Mouse (Mus musculus): ENCODE data around the gene Dpm3.

Dpm3 gene

DNA sequence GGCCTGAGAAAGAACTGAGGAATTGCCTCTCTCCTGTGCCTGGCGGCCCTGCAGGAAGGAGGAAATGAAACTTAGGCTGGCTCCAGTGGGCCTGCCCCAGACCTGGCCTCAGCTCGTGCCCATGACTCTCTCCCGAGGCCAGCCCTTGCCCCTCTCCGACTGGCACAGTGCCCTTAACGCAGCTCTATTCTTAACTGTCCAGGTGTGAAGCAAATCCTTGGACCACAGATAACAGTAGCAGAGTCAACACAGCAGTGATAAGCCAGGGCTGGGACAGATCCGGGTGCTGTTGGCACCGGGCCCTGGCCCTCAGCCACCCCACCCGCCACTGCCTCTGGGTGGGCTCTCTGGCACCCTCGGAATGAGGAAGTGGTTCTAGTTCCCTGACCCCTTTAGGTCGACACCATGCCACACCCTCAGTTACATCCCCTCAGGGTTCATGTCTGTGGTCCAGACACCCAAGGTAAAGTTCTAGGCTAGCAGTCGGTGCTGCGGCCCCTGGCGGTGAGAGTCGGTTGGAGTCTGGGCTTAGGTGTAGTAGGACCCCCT, 25.5 kb upstream of the Dpm3 start:
- no peak for TF ChIP-seq POU5F1 (IDR thresholded peaks at IDR 0.05; ENCODE audit: borderline replicate concordance, low read length)
- TF ChIP-seq NANOG (IDR thresholded peaks at IDR 0.05; ENCODE audit: borderline replicate concordance, low read length) = no peak
- no peak for TF ChIP-seq CTCF (conservative IDR thresholded peaks at IDR 0.05; ENCODE audit: low read length)
- Histone ChIP-seq H3K9me3 (ENCODE audit: low read length) (no peaks in the 10 kb centered on the region), H3K36me3 (ENCODE audit: insufficient read depth, low read length) (no peaks in the 10 kb centered on the region), H3K27me3 (ENCODE audit: insufficient read depth, low read length) (peaks cover 61% of the 10 kb centered on the region), H3K4me1 (replicated peaks; ENCODE audit: low read depth, low read length) (peaks cover 87% of the 10 kb centered on the region), H3K4me3 (replicated peaks; ENCODE audit: low read length) (no peak overlapping the region)

DNA sequence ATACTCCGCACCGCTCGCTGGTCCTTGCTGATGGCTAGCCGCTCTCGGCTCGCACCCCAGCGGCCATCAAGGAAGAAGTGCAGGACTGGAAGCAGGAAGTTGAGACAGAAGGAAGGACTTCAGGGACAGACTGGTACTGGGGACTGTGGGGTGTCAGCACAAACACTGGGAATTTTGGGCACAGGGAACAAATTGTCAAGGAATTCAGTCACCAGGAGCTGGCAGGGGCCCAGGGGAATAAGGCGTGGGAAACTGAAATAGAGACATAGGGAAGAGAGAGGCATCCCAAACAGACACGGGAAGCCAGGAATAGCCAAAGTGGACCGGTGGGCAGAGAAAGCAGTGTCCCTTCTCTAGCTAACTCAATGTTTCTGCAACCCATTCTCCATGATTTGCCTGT, 22.6 kb upstream of the Dpm3 start:
- TF ChIP-seq NANOG (IDR thresholded peaks at IDR 0.05; ENCODE audit: borderline replicate concordance, low read length) (no peak), POU5F1 (IDR thresholded peaks at IDR 0.05; ENCODE audit: borderline replicate concordance, low read length) (no peak), CTCF (conservative IDR thresholded peaks at IDR 0.05; ENCODE audit: low read length) (no peak)
- Histone ChIP-seq H3K4me3 (replicated peaks; ENCODE audit: low read length) (peak overlapping the region; percentile 20; the same call in 1 of the 2 replicates), H3K9me3 (ENCODE audit: low read length) (no peaks in the 10 kb centered on the region)

DNA sequence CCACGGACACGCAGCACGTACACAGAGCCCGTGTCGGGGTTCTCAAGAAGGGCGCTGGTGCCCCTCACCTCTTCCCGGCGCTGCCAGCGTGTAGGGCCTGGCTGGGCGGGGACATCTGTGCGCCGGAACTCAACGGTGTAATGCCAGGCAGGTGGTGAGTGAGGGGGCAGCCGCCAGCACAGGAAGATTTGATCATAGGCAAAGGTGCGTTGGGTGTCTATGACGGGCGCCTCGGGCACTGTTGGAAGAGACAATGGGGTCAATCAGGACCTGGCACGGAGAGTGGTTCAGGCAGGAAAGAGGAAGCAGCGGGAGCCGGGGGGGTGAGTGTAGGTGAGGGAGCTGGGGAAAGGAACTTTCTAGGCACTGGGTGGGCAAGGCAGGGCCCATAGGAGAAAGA, 21.5 kb upstream of the Dpm3 start:
- H3K4me1 ChIP-seq (replicated peaks; ENCODE audit: low read depth, low read length) = peaks cover 62% of the 10 kb centered on the region
- TF ChIP-seq POU5F1 (IDR thresholded peaks at IDR 0.05; ENCODE audit: borderline replicate concordance, low read length) (no peak), CTCF (conservative IDR thresholded peaks at IDR 0.05; ENCODE audit: low read length) (no peak), NANOG (IDR thresholded peaks at IDR 0.05; ENCODE audit: borderline replicate concordance, low read length) (no peak)
- H3K9me3 ChIP-seq (ENCODE audit: low read length) = no peaks in the 10 kb centered on the region
- H3K4me3 ChIP-seq (replicated peaks; ENCODE audit: low read length) = peak overlapping the region; percentile 60
- no peaks in the 10 kb centered on the region; the same call in 1 of the 2 replicates for H3K36me3 ChIP-seq (ENCODE audit: insufficient read depth, low read length)
- H3K27me3 ChIP-seq (ENCODE audit: insufficient read depth, low read length) = peaks cover 66% of the 10 kb centered on the region

More for the DNA sequence above, 22.6 kb upstream of the Dpm3 start:
- Histone ChIP-seq H3K36me3 (ENCODE audit: insufficient read depth, low read length) (no peaks in the 10 kb centered on the region), H3K4me1 (replicated peaks; ENCODE audit: low read depth, low read length) (peaks cover 73% of the 10 kb centered on the region), H3K27me3 (ENCODE audit: insufficient read depth, low read length) (peaks cover 64% of the 10 kb centered on the region)

DNA sequence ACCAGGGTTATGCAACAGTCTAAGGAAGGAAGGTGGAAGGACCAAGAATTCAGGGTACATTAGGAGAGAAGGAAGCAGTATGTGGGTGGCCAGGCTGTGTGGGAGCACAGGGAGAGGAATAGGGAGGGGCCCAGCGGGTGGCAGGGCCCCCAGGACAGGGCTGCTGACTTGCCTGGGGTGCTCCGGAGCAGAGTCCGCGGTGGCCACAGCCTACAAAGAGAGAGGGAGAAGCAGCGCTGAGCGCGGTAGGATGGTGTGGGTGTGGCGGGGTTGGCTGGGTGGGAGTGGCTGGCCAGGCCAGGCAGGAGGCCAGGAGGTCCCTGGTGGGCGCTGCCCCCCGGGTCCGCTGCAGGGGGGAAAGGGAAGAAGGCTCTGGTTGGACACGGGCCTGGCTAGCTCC, 20.7 kb upstream of the Dpm3 start:
- Histone ChIP-seq H3K27me3 (ENCODE audit: insufficient read depth, low read length) (peaks cover 66% of the 10 kb centered on the region), H3K4me3 (replicated peaks; ENCODE audit: low read length) (peak overlapping the region; percentile 60), H3K9me3 (ENCODE audit: low read length) (no peaks in the 10 kb centered on the region), H3K4me1 (replicated peaks; ENCODE audit: low read depth, low read length) (peaks cover 58% of the 10 kb centered on the region), H3K36me3 (ENCODE audit: insufficient read depth, low read length) (no peaks in the 10 kb centered on the region; the same call in 1 of the 2 replicates)
- TF ChIP-seq NANOG (IDR thresholded peaks at IDR 0.05; ENCODE audit: borderline replicate concordance, low read length) = no peak
- TF ChIP-seq POU5F1 (IDR thresholded peaks at IDR 0.05; ENCODE audit: borderline replicate concordance, low read length) = no peak
- TF ChIP-seq CTCF (conservative IDR thresholded peaks at IDR 0.05; ENCODE audit: low read length) = no peak

DNA sequence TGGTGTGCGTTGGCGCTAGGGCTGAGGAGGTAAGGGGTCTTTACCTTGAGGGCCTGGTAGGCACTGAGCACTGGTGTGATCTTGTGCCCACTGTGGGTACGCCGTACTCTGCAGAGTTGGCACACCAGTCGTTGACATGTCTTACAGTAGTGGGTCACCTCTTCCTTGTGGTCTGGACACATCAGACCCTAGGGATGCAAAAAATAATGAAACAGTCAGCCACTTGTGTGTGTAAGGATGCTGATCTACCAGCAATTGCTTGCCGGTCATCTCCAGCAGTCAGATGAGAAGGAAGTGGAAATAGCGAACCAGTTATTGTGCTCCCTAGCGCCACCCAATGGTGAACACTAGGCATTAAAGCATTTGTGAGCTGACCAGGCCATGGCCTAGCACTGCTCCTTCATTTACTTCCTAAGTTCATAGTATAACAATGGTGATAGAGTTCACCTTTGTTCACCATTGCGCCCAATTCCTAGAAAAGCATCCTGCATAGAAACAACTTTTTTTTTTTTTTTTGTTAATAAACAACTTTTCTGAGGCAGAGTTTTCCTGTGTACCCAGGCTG, 16.7 kb upstream of the Dpm3 start:
- H3K9me3 ChIP-seq (ENCODE audit: low read length) = no peaks in the 10 kb centered on the region
- peaks cover 61% of the 10 kb centered on the region for H3K27me3 ChIP-seq (ENCODE audit: insufficient read depth, low read length)
- H3K36me3 ChIP-seq (ENCODE audit: insufficient read depth, low read length) = peaks cover under 1% of the 10 kb centered on the region; the same call in 1 of the 2 replicates
- TF ChIP-seq NANOG (IDR thresholded peaks at IDR 0.05; ENCODE audit: borderline replicate concordance, low read length) (no peak), CTCF (conservative IDR thresholded peaks at IDR 0.05; ENCODE audit: low read length) (peak; percentile 69), POU5F1 (IDR thresholded peaks at IDR 0.05; ENCODE audit: borderline replicate concordance, low read length) (no peak)
- H3K4me3 ChIP-seq (replicated peaks; ENCODE audit: low read length) = no peak overlapping the region
- peaks cover 57% of the 10 kb centered on the region for H3K4me1 ChIP-seq (replicated peaks; ENCODE audit: low read depth, low read length)

DNA sequence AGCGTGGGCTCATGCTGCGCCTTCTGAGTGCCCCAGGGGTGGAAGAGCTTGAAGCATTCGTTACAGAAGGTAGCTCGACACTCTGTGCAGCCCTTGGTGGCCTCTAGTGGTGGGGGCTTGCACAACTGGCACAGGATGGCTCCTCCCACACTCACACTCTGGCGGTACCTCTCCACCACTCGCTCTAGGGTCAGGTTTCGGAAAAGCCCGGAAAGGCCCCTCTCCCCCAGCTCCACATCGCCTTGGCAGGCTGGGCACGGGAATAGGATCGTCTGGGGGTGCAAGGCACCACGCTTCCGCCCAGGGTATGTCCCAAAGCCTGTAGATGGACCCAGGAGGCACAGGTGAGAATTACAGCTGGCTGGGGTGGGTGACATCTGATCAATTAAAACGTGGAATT, 15.5 kb upstream of the Dpm3 start:
- TF ChIP-seq NANOG (IDR thresholded peaks at IDR 0.05; ENCODE audit: borderline replicate concordance, low read length) (no peak), CTCF (conservative IDR thresholded peaks at IDR 0.05; ENCODE audit: low read length) (no peak; the same call in none of the 2 replicates), POU5F1 (IDR thresholded peaks at IDR 0.05; ENCODE audit: borderline replicate concordance, low read length) (no peak)
- Histone ChIP-seq H3K27me3 (ENCODE audit: insufficient read depth, low read length) (peaks cover 49% of the 10 kb centered on the region), H3K4me1 (replicated peaks; ENCODE audit: low read depth, low read length) (peaks cover 56% of the 10 kb centered on the region), H3K4me3 (replicated peaks; ENCODE audit: low read length) (peak overlapping the region; percentile 65), H3K36me3 (ENCODE audit: insufficient read depth, low read length) (peaks cover 13% of the 10 kb centered on the region), H3K9me3 (ENCODE audit: low read length) (no peaks in the 10 kb centered on the region)

DNA sequence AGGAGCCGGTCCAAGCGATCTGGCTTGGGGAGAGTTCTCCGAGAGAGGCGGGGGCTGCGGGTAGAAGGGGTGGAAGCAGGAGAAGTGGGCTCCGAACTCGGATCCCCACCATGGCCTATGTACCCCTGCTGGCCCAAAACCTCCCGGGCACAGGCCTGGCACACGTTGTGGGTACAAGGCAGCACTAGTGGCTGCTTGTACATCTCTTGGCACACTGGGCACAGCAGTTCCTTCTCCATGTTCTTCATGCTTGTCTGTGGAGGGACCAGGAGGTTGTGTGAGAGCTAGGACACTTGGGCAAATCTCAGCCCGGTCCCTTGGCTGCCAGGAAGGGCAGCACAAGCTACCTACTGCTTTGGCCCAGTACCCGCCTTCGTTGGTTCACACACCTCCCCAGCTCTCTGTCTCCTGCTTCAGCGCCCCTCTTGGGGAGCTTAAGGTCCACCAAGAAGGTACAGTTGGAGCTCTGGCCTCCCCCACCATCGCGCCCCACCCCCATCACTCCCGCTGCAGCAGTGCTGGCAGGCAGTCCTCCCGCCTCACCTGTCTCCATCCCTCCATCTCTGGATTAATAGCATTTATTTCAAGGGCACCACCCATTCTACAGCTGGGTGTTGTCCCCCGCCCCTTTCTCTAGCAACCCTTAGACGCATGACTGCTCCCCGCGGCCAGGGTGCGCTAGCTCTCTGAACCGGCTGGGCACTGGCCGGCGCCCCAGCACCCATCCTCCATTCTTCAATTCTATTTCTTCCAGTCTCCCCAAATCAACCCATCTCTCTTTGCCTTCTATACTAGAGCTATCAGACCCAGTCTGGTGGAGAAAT, 14.8 kb upstream of the Dpm3 start:
- no peaks in the 10 kb centered on the region for H3K9me3 ChIP-seq (ENCODE audit: low read length)
- H3K4me1 ChIP-seq (replicated peaks; ENCODE audit: low read depth, low read length) = peaks cover 52% of the 10 kb centered on the region
- peaks cover 42% of the 10 kb centered on the region for H3K27me3 ChIP-seq (ENCODE audit: insufficient read depth, low read length)
- peaks cover 20% of the 10 kb centered on the region for H3K36me3 ChIP-seq (ENCODE audit: insufficient read depth, low read length)
- H3K4me3 ChIP-seq (replicated peaks; ENCODE audit: low read length) = peak overlapping the region; percentile 65
- TF ChIP-seq NANOG (IDR thresholded peaks at IDR 0.05; ENCODE audit: borderline replicate concordance, low read length) = no peak
- no peak for TF ChIP-seq CTCF (conservative IDR thresholded peaks at IDR 0.05; ENCODE audit: low read length)
- no peak for TF ChIP-seq POU5F1 (IDR thresholded peaks at IDR 0.05; ENCODE audit: borderline replicate concordance, low read length)

DNA sequence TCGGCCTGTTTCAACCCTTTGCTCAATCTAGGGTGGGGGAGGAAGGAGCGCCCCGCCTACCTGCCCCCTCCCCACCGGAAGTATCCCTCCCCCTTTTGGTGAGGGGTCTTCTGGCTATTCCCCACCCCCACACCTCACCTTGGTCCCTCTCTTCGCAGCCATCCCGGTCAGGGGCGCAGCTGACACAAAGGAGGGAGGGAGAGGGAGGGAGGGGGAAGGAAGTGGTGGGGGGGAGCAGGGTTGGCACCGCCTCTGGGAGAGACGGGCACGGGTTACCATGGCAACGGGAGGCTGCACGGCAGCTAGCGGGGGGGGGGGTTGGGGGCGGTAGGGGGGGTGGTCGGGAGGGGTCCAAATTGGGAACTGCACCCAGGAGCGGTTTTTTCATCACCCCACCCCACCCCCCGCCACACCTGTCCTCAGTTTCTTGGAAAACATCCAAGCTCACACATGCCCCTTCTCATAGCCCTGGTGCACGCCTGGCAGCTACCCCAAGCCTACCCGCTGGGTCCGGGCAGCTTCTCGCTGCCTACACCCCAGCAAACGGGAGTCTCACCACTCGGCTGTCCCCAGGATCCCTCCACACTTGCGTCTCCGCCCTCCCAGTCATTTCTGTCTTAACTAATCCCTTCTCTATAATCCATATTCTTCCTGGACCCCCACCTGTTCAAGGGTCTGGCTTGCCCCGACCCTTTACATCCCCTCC, 14.0 kb upstream of the Dpm3 start:
- Histone ChIP-seq H3K4me1 (replicated peaks; ENCODE audit: low read depth, low read length) (peaks cover 59% of the 10 kb centered on the region), H3K4me3 (replicated peaks; ENCODE audit: low read length) (peak overlapping the region; percentile 90), H3K27me3 (ENCODE audit: insufficient read depth, low read length) (peaks cover 35% of the 10 kb centered on the region), H3K9me3 (ENCODE audit: low read length) (no peaks in the 10 kb centered on the region), H3K36me3 (ENCODE audit: insufficient read depth, low read length) (peaks cover 24% of the 10 kb centered on the region)
- no peak for TF ChIP-seq NANOG (IDR thresholded peaks at IDR 0.05; ENCODE audit: borderline replicate concordance, low read length)
- no peak for TF ChIP-seq POU5F1 (IDR thresholded peaks at IDR 0.05; ENCODE audit: borderline replicate concordance, low read length)
- no peak for TF ChIP-seq CTCF (conservative IDR thresholded peaks at IDR 0.05; ENCODE audit: low read length)
